Mouse (Mus musculus) limb, embryonic 15.5 days (tissue): ENCODE results near the gene Mocs1. TPM values are rescaled to one million over a fixed set of nuclear protein-coding genes. Genes with fewer than 3 reads are reported as not detected.

Experiments used
- ATAC-seq: fragments of 200-750 bp; cut with Nextera tagmentation; 2 replicates; pipeline ENCODE4 v1.8.0; 2017; ENCODE audit warnings: low read depth, moderate TSS enrichment; ENCODE audit not compliant: insufficient number of reproducible peaks, low FRiP score, low TSS enrichment
- H3K27ac ChIP-seq: fragments of 300-500 bp; sonication (generic); 2 replicates; pipeline ENCODE4 v1.5.1; 2015; ENCODE audit warnings: moderate library complexity, mild to moderate bottlenecking, inconsistent platforms
- H3K27me3 ChIP-seq: fragments of 300-500 bp; sonication (generic); 2 replicates; pipeline ENCODE4 v1.6.1; 2015; ENCODE audit warnings: inconsistent platforms
- H3K36me3 ChIP-seq: fragments of 300-500 bp; sonication (generic); 2 replicates; pipeline ENCODE4 v1.6.1; 2015; ENCODE audit warnings: inconsistent platforms
- H3K4me1 ChIP-seq: fragments of 300-500 bp; sonication (generic); 2 replicates; pipeline ENCODE4 v1.6.1; 2015; ENCODE audit warnings: inconsistent platforms
- H3K4me2 ChIP-seq: fragments of 300-500 bp; sonication (generic); 2 replicates; pipeline ENCODE4 v1.6.1; 2015; ENCODE audit warnings: mild to moderate bottlenecking, inconsistent platforms
- H3K4me3 ChIP-seq: fragments of 300-500 bp; sonication (generic); 2 replicates; pipeline ENCODE4 v1.5.1; 2015; ENCODE audit warnings: mild to moderate bottlenecking, inconsistent platforms
- H3K9ac ChIP-seq: fragments of 300-500 bp; sonication (generic); 2 replicates; pipeline ENCODE4 v1.6.1; 2015; ENCODE audit warnings: inconsistent platforms
- H3K9me3 ChIP-seq: fragments of 300-500 bp; sonication (generic); 2 replicates; pipeline ENCODE4 v1.6.1; 2016; ENCODE audit warnings: inconsistent platforms
- WGBS: fragments of 180-500 bp; shearing (Covaris S2); methylation state at CpG from one replicate; pipeline ENCODE4 v1.1.7; 2015; 5-methylcytosine and 5-hydroxymethylcytosine counted together
- polyA plus RNA-seq: library from polyadenylated mRNA; unstranded; fragments of >200 nt; fragmentation: Nextera tagmentation; extraction: Ambion mirVana; gene quantifications from 2 replicates; pipeline ENCODE4 v1.2.1, GENCODE M21; 2015

Gene Mocs1
- 10.4 and 11.9 TPM in 2 replicates for polyA plus RNA-seq

GRCm38 (mm10) chr17:49428239-49428688, at the start of gene Mocs1:
Gene Mocs1, plus strand, starts transcription at chr17:49428362.
- Histone ChIP-seq H3K36me3 (no peaks in the 10 kb centered on the region), H3K4me2 (peak within 1 kb of the TSS; percentile 79), H3K27ac (peak within 1 kb of the TSS; percentile 88), H3K4me3 (peak within 1 kb of the TSS; percentile 73), H3K27me3 (no peaks in the 10 kb centered on the region), H3K9me3 (no peaks in the 10 kb centered on the region), H3K4me1 (peaks cover 37% of the 10 kb centered on the region), H3K9ac (peak within 1 kb of the TSS; percentile 90)
- ATAC-seq = peak; percentile 96
- WGBS = under 1% methylated on average over 28 of the region's 28 CpGs

GRCm38 (mm10) chr17:49379645-49380044, 48.5 kb upstream of the Mocs1 start:
- Histone ChIP-seq H3K4me3 (no peak overlapping the region), H3K27ac (no peak overlapping the region), H3K36me3 (no peaks in the 10 kb centered on the region), H3K4me1 (peaks cover 4% of the 10 kb centered on the region; the same call in 1 of the 2 replicates), H3K27me3 (no peaks in the 10 kb centered on the region), H3K9ac (no peak overlapping the region), H3K4me2 (no peak overlapping the region), H3K9me3 (no peaks in the 10 kb centered on the region)
- no peak for ATAC-seq
- WGBS = 54% methylated on average over 4 of the region's 4 CpGs

- ATAC-seq = 0 out of 2 replicates have a peak, but pooled peaks have one; percentile 65
- Histone ChIP-seq H3K27ac (no peak overlapping the region), H3K4me3 (no peak overlapping the region), H3K27me3 (no peaks in the 10 kb centered on the region), H3K9me3 (no peaks in the 10 kb centered on the region), H3K9ac (no peak overlapping the region), H3K36me3 (no peaks in the 10 kb centered on the region), H3K4me2 (no peak overlapping the region), H3K4me1 (peaks cover 5% of the 10 kb centered on the region; the same call in 1 of the 2 replicates)
- WGBS = 31% methylated on average over 6 of the region's 6 CpGs
Measured at GRCm38 (mm10) chr17:49384217-49384943, 43.8 kb upstream of the Mocs1 start.

GRCm38 (mm10) chr17:49387741-49388140, 40.4 kb upstream of the Mocs1 start:
- WGBS = 88% methylated on average over 2 of the region's 2 CpGs
- Histone ChIP-seq H3K4me3 (no peak overlapping the region), H3K9ac (no peak overlapping the region), H3K4me1 (peaks cover 5% of the 10 kb centered on the region; the same call in 1 of the 2 replicates), H3K27me3 (no peaks in the 10 kb centered on the region), H3K36me3 (no peaks in the 10 kb centered on the region), H3K4me2 (no peak overlapping the region), H3K27ac (no peak overlapping the region), H3K9me3 (no peaks in the 10 kb centered on the region)
- ATAC-seq = no peak

- no peaks in the 10 kb centered on the region for H3K36me3 ChIP-seq
- WGBS = 11% methylated on average over 1 of the region's 1 CpGs
- no peaks in the 10 kb centered on the region for H3K9me3 ChIP-seq
- H3K27me3 ChIP-seq = no peaks in the 10 kb centered on the region
- H3K9ac ChIP-seq = no peak overlapping the region
- no peaks in the 10 kb centered on the region for H3K4me1 ChIP-seq
- H3K4me2 ChIP-seq = no peak overlapping the region
- H3K27ac ChIP-seq = no peak overlapping the region
- H3K4me3 ChIP-seq = no peak overlapping the region
- ATAC-seq = no peak
Measured at GRCm38 (mm10) chr17:49392751-49393150, 35.4 kb upstream of the Mocs1 start.

GRCm38 (mm10) chr17:49394836-49395235, 33.3 kb upstream of the Mocs1 start:
- no peaks in the 10 kb centered on the region for H3K27me3 ChIP-seq

GRCm38 (mm10) chr17:49399605-49400004, 28.6 kb upstream of the Mocs1 start:
- no peaks in the 10 kb centered on the region for H3K36me3 ChIP-seq
- no peaks in the 10 kb centered on the region for H3K27me3 ChIP-seq
- H3K4me1 ChIP-seq = no peaks in the 10 kb centered on the region
- no peak overlapping the region for H3K9ac ChIP-seq
- no peaks in the 10 kb centered on the region for H3K9me3 ChIP-seq
- no peak for ATAC-seq
- no peak overlapping the region for H3K4me2 ChIP-seq
- WGBS = 71% methylated on average over 4 of the region's 4 CpGs
- no peak overlapping the region for H3K27ac ChIP-seq
- H3K4me3 ChIP-seq = no peak overlapping the region

More at GRCm38 (mm10) chr17:49394836-49395235, 33.3 kb upstream of the Mocs1 start:
- no peaks in the 10 kb centered on the region for H3K36me3 ChIP-seq
- H3K9me3 ChIP-seq = no peaks in the 10 kb centered on the region
- no peak overlapping the region for H3K9ac ChIP-seq
- H3K4me2 ChIP-seq = no peak overlapping the region
- ATAC-seq = no peak
- H3K4me3 ChIP-seq = no peak overlapping the region
- no peak overlapping the region for H3K27ac ChIP-seq
- WGBS = 59% methylated on average over 1 of the region's 1 CpGs
- H3K4me1 ChIP-seq = no peaks in the 10 kb centered on the region

GRCm38 (mm10) chr17:49400130-49400529, 28.0 kb upstream of the Mocs1 start:
- Histone ChIP-seq H3K27ac (no peak overlapping the region), H3K27me3 (no peaks in the 10 kb centered on the region), H3K9me3 (no peaks in the 10 kb centered on the region), H3K4me1 (no peaks in the 10 kb centered on the region), H3K4me3 (no peak overlapping the region), H3K9ac (no peak overlapping the region), H3K36me3 (no peaks in the 10 kb centered on the region), H3K4me2 (no peak overlapping the region)
- ATAC-seq = no peak
- 3% methylated on average over 2 of the region's 2 CpGs for WGBS

- H3K9ac ChIP-seq = no peak overlapping the region
- no peak overlapping the region for H3K4me2 ChIP-seq
- WGBS = 73% methylated on average over 6 of the region's 6 CpGs
- no peaks in the 10 kb centered on the region for H3K9me3 ChIP-seq
- H3K4me1 ChIP-seq = no peaks in the 10 kb centered on the region
- H3K27ac ChIP-seq = no peak overlapping the region
- H3K27me3 ChIP-seq = no peaks in the 10 kb centered on the region
- no peaks in the 10 kb centered on the region for H3K36me3 ChIP-seq
- ATAC-seq = no peak
- no peak overlapping the region for H3K4me3 ChIP-seq
Measured at GRCm38 (mm10) chr17:49403151-49403550, 25.0 kb upstream of the Mocs1 start.

GRCm38 (mm10) chr17:49405927-49406326, 22.2 kb upstream of the Mocs1 start:
- 64% methylated on average over 5 of the region's 5 CpGs for WGBS
- Histone ChIP-seq H3K4me2 (no peak overlapping the region), H3K27ac (no peak overlapping the region), H3K9ac (no peak overlapping the region), H3K4me3 (no peak overlapping the region), H3K9me3 (no peaks in the 10 kb centered on the region), H3K36me3 (no peaks in the 10 kb centered on the region), H3K27me3 (no peaks in the 10 kb centered on the region), H3K4me1 (no peaks in the 10 kb centered on the region)
- ATAC-seq = no peak

- ATAC-seq = no peak
- no peak overlapping the region for H3K9ac ChIP-seq
- no peak overlapping the region for H3K4me3 ChIP-seq
- no peak overlapping the region for H3K4me2 ChIP-seq
- WGBS = 80% methylated on average over 5 of the region's 5 CpGs
- no peaks in the 10 kb centered on the region for H3K9me3 ChIP-seq
- H3K27ac ChIP-seq = no peak overlapping the region
- H3K36me3 ChIP-seq = no peaks in the 10 kb centered on the region
- no peaks in the 10 kb centered on the region for H3K4me1 ChIP-seq
- no peaks in the 10 kb centered on the region for H3K27me3 ChIP-seq
Measured at GRCm38 (mm10) chr17:49412974-49413373, 15.2 kb upstream of the Mocs1 start.

GRCm38 (mm10) chr17:49413554-49413953, 14.6 kb upstream of the Mocs1 start:
- no peaks in the 10 kb centered on the region for H3K9me3 ChIP-seq
- WGBS = 55% methylated on average over 3 of the region's 3 CpGs
- no peaks in the 10 kb centered on the region for H3K4me1 ChIP-seq
- no peaks in the 10 kb centered on the region for H3K27me3 ChIP-seq
- no peak for ATAC-seq
- H3K27ac ChIP-seq = no peak overlapping the region
- no peaks in the 10 kb centered on the region for H3K36me3 ChIP-seq
- H3K9ac ChIP-seq = no peak overlapping the region
- H3K4me2 ChIP-seq = no peak overlapping the region
- H3K4me3 ChIP-seq = no peak overlapping the region
